Mouse (Mus musculus) liver, adult (tissue): ENCODE results near the gene Trim2.

Source experiments
- GATA4 ChIP-seq: IDR thresholded peaks from 2 replicates; pipeline ENCODE4 v1.6.1; 2014; ENCODE audit warnings: mild to moderate bottlenecking, low read length; ENCODE audit not compliant: insufficient replicate concordance

Trim2 gene

GRCm38 (mm10) chr3:84305722-84306510 lies 761 bp downstream of the Trim2 start:
- TF ChIP-seq GATA4 = no peak

- TF ChIP-seq GATA4 = no peak
Observed at GRCm38 (mm10) chr3:84305010-84305692, 1.5 kb downstream of the Trim2 start.

- TF ChIP-seq GATA4 = no peak
Observed at GRCm38 (mm10) chr3:84304339-84305009, 2.2 kb downstream of the Trim2 start.

- no peak for TF ChIP-seq GATA4
Observed at GRCm38 (mm10) chr3:84303395-84303949, 3.2 kb downstream of the Trim2 start.

- no peak for TF ChIP-seq GATA4
Observed at GRCm38 (mm10) chr3:84302273-84302672, 4.4 kb downstream of the Trim2 start.

- no peak for TF ChIP-seq GATA4
Observed at GRCm38 (mm10) chr3:84301674-84302073, 5.0 kb downstream of the Trim2 start.

GRCm38 (mm10) chr3:84298186-84298585 lies 8.5 kb downstream of the Trim2 start:
- no peak for TF ChIP-seq GATA4

- no peak for TF ChIP-seq GATA4
Observed at GRCm38 (mm10) chr3:84296676-84297075, 10.0 kb downstream of the Trim2 start.

- no peak for TF ChIP-seq GATA4
Observed at GRCm38 (mm10) chr3:84294734-84295133, 11.9 kb downstream of the Trim2 start.

- TF ChIP-seq GATA4 = no peak
Observed at GRCm38 (mm10) chr3:84293666-84294595, 12.7 kb downstream of the Trim2 start.

- TF ChIP-seq GATA4 = no peak
Observed at GRCm38 (mm10) chr3:84292238-84292637, 14.4 kb downstream of the Trim2 start.

- TF ChIP-seq GATA4 = no peak
Observed at GRCm38 (mm10) chr3:84288931-84289330, 17.7 kb downstream of the Trim2 start.

GRCm38 (mm10) chr3:84287256-84287655 lies 19.4 kb downstream of the Trim2 start:
- no peak for TF ChIP-seq GATA4

GRCm38 (mm10) chr3:84286311-84286710 lies 20.4 kb downstream of the Trim2 start:
- no peak; the same call in 1 of the 2 replicates for TF ChIP-seq GATA4
